Mouse (Mus musculus) layer of hippocampus, adult 2 months (tissue): ENCODE measurements around the gene Dop1b. TPM values are rescaled to one million over a fixed set of nuclear protein-coding genes. Genes with fewer than 3 reads are reported as not detected.
A peak's percentile ranks its signal among the peaks of the same experiment; 100 is the strongest.

Experiments used
- DNase-seq, 2 experiments: peaks; one replicate each; pipeline ENCODE4 v3.0.0; 2022; ENCODE audit warnings: low spot score in 2 of 2
- H3K27ac ChIP-seq: fragments of 200-600 bp; 2 replicates; pipeline ENCODE4 v1.8.1; 2022
- H3K4me3 ChIP-seq: fragments of 200-600 bp; 2 replicates; pipeline ENCODE4 v1.8.1; 2022; ENCODE audit warnings: mild to moderate bottlenecking
- CTCF ChIP-seq: fragments of 200-600 bp; conservative IDR thresholded peaks from 2 replicates; pipeline ENCODE4 v1.8.1; 2022; ENCODE audit warnings: antibody characterized with exemption, mild to moderate bottlenecking, moderate library complexity
- total RNA-seq, 2 experiments: library from RNA; stranded (reverse); gene quantifications; 2 replicates each; pipeline ENCODE4 v1.2.3; 2021

The Dop1b gene
- total RNA-seq, 2 experiments from 2014 or later, result 98.8 to 108 TPM

GRCm38 (mm10) chr16:93797021-93797840 lies 85.5 kb downstream of the Dop1b start:
- H3K27ac ChIP-seq, result peak overlapping the region; percentile 75
- no peak overlapping the region for H3K4me3 ChIP-seq
- DNase-seq, result no peak
- no peak for TF ChIP-seq CTCF

- DNase-seq, result no peak
- H3K4me3 ChIP-seq, result no peak overlapping the region
- H3K27ac ChIP-seq, result peak overlapping the region; percentile 75; the same call in 1 of the 2 replicates
- no peak for TF ChIP-seq CTCF
Observed at GRCm38 (mm10) chr16:93797841-93798492, 86.3 kb downstream of the Dop1b start.

- Histone ChIP-seq H3K4me3 (no peak overlapping the region), H3K27ac (peak overlapping the region; percentile 75; the same call in 1 of the 2 replicates)
- no peak for TF ChIP-seq CTCF
- DNase-seq, result no peak
Observed at GRCm38 (mm10) chr16:93798623-93799022, 86.9 kb downstream of the Dop1b start.

DNA sequence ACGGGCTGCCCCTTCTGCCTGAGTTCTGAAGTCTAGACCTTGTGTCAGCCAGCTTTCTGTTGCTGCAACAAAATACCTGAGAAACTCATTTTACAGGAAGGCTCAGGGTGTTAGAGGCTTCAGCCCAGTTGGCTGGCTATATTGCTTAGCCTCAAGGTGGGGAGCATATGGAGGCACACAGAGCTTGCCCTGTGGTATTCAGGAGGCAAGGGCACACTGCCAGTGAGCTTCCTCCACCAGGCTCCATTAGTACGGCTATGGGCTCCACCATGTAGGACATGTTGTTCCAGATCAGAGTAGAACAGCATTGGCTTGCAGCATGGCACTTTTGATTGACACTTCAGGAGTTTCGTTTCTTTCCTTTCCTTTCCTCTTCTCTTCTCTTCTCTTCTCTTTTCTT lies 87.4 kb downstream of the Dop1b start:
- DNase-seq, result no peak
- no peak for TF ChIP-seq CTCF
- Histone ChIP-seq H3K27ac (peak overlapping the region; percentile 75; the same call in 1 of the 2 replicates), H3K4me3 (no peak overlapping the region)

- TF ChIP-seq CTCF, result no peak
- Histone ChIP-seq H3K4me3 (no peak overlapping the region), H3K27ac (no peak overlapping the region)
- DNase-seq, result no peak
Observed at GRCm38 (mm10) chr16:93799936-93800335, 88.2 kb downstream of the Dop1b start.

GRCm38 (mm10) chr16:93807167-93807566 lies 95.5 kb downstream of the Dop1b start:
- H3K4me3 ChIP-seq, result no peak overlapping the region
- no peak for TF ChIP-seq CTCF
- no peak for DNase-seq
- H3K27ac ChIP-seq, result no peak overlapping the region

GRCm38 (mm10) chr16:93807961-93808554 lies 96.4 kb downstream of the Dop1b start:
- Histone ChIP-seq H3K4me3 (no peak overlapping the region), H3K27ac (peak overlapping the region; percentile 60; the same call in 1 of the 2 replicates)
- no peak for DNase-seq
- TF ChIP-seq CTCF, result no peak

DNA sequence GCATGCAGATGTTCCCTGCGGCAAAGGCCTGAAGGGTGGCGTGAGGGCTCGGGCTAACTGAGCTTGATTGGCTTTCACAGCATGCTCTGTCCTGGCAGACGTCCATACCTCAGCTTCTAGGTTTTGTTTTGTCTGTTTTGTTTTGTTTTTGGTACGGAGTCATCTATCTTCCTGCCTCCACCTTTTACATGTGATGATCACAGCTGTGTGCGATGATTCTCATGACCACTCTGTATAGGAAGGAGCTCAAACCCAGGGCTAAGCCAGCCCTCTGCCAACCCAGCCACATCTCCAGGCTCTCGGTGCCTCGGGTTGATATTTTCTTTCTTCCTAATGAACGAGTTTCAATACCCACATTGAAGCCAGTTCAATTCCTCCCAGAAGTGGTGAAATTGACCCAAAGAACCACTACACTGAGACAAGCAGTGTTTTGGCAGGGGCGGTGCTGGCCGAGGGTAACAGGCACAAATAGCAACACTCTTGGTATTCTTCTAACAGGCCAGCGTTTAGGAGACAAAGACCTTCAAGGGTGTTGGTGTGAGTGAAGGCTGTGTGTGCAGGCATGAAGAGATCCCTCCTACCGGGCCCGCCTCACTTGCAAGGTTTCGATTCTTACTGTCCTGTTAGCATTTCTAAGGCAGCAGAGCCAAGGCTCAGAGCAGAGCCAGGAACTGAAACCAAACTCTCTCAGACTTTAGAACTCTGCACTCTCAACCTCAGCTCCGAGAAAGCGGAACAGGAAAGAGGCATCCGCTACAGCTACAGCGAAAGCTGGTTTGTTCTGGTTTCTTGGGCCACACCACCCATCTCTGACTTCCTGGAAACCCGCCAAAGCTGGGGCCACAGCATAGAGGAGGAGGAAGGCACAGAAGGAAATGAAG lies 104.4 kb downstream of the Dop1b start:
- peak overlapping the region; percentile 86 for H3K27ac ChIP-seq
- TF ChIP-seq CTCF, result no peak
- H3K4me3 ChIP-seq, result peak overlapping the region; percentile 29; the same call in 1 of the 2 replicates
- DNase-seq, result peak; percentile 37 to 42

- no peak overlapping the region for H3K4me3 ChIP-seq
- peak; percentile 40 for TF ChIP-seq CTCF
- DNase-seq, result no peak
- H3K27ac ChIP-seq, result peak overlapping the region; percentile 86
Observed at GRCm38 (mm10) chr16:93816861-93817260, 105.2 kb downstream of the Dop1b start.

GRCm38 (mm10) chr16:93817371-93817770 lies 105.7 kb downstream of the Dop1b start:
- Histone ChIP-seq H3K27ac (peak overlapping the region; percentile 86; the same call in 1 of the 2 replicates), H3K4me3 (no peak overlapping the region)
- no peak for DNase-seq
- no peak for TF ChIP-seq CTCF

DNA sequence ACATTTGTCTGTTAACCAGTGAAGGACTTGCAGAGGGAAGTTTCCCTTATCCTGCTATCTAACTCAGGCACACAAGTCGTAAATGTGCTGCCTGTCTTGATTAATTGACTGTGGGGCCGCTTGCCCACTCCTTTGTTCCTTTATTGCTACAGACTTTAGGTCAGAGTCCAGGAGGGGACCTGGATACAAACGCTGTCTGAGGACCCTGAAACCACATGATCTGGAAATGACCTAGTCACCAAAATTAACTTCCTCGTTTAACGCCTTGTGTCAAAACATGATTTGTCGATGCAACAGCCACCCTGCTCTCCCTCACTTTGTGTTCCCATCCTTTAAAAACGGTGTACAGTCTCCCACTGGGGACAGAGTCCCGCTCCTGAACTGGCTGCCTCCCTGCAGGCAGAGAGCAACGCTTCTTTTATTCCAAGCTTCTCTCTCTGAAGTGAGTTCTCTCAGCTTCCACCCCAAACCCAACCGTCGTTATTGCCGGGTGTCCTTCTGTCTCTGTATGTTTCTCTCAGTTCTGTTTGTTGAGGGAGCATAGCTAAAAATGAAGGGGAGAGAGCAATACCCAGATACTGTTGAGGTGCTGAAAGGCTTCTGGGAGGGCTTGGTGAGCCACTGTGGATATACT lies 107.1 kb downstream of the Dop1b start:
- Histone ChIP-seq H3K27ac (0 out of 2 replicates have a peak overlapping the region, but pooled peaks have one; percentile 14), H3K4me3 (no peak overlapping the region)
- no peak for TF ChIP-seq CTCF
- no peak for DNase-seq

GRCm38 (mm10) chr16:93819325-93819696 lies 107.6 kb downstream of the Dop1b start:
- H3K4me3 ChIP-seq, result no peak overlapping the region
- TF ChIP-seq CTCF, result no peak
- no peak for DNase-seq
- no peak overlapping the region for H3K27ac ChIP-seq
